Mouse (Mus musculus) CD4-positive, CD25-positive, alpha-beta regulatory T cell, adult 2 months (primary cell): ENCODE data around the gene Myo19.

Experiments used
- DNase-seq: peaks from one replicate; pipeline ENCODE4 v3.0.0-alpha.2; 2012; ENCODE audit warnings: low read depth, low spot score

The Myo19 gene

GRCm38 (mm10) chr11:84944639-84945435 lies 64.9 kb downstream of the Myo19 start:
- no peak for DNase-seq

- DNase-seq: no peak
These were observed 65.9 kb downstream of the Myo19 start for GRCm38 (mm10) chr11:84945841-84946240.

DNA sequence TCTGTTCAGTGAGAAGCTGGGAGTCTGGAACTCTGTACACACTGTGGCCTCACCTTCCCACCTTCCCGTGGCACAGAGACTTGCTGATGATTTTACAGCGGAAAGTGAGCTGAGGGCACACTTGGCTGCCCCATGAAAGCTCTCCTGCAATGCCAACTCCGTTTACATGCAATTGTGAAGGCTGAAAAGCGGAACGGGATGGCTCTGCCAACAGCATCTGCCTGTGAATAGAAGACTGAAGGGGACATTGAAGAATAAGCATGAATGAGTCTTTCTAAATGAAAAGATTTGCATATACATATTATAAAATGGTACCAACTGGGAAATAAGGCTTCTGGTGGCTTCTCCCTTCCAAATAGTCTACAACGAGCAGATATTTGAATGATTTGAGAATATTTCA lies 67.3 kb downstream of the Myo19 start:
- no peak for DNase-seq

- DNase-seq: no peak
These were observed 68.2 kb downstream of the Myo19 start for GRCm38 (mm10) chr11:84948114-84948513.

- DNase-seq: no peak
These were observed 68.6 kb downstream of the Myo19 start for GRCm38 (mm10) chr11:84948526-84948925.

- no peak for DNase-seq
These were observed 72.7 kb downstream of the Myo19 start for GRCm38 (mm10) chr11:84952611-84953010.

- DNase-seq: no peak
These were observed 76.5 kb downstream of the Myo19 start for GRCm38 (mm10) chr11:84956400-84956799.

DNA sequence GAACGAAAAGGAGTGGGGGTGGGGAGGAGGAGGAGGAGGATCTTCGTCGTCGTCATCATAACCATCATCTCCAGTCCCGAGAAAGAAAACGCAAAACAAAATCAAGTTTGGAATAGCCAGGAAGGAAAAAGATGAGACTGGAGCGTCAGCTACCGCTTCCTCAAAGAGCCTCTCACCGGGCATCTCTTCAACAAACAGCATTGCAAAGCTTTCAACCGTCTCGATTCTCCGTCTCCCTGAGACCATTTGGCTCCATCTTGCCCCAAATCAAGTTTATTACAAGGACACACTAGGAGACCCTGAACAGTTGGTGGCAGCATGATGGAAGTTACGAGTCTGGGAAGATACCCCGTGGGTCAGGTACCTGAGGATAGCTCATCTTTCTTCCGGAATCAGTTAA lies 77.2 kb downstream of the Myo19 start:
- DNase-seq: no peak

DNA sequence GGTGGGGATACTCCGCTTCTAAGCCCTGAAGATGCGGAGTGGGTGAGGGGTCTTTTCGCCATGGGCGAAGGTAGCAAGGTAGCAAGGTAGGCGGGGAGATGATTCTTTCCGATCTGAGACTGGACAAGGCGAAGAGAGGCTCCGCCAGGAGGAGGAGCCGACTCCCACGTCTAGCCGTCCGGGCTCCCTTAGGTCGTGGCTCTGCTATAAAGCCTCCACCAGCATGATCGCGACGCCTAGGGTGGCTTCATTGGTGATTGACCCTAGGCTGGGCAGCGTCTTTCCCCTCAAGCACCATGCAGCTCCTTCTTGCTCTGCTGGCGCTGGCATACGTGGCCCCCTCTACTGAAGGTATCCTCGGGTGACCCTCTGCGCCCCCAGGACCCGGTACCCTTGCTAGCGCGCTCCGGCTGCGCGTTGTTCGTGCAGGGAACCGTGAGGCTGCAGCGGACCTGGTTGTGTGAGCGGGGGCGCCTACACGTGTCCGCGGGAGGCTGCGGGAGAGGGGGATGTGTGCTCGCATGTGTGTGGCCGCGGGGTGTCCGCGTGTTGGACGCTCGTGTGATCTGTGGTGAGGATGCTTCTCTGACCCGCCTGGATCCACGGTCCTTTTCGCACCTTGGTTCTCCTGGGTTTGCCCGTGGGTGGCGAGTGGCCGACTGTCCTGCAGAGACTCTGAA lies 77.8 kb downstream of the Myo19 start, which contains the start of gene Car4:
Car4 (plus strand) TSS at position 196 of the 680 bp plus-strand sequence.
- DNase-seq: no peak

- no peak for DNase-seq
These were observed 78.3 kb downstream of the Myo19 start for GRCm38 (mm10) chr11:84958271-84958630.

GRCm38 (mm10) chr11:84959181-84959580 lies 79.2 kb downstream of the Myo19 start:
- no peak for DNase-seq

DNA sequence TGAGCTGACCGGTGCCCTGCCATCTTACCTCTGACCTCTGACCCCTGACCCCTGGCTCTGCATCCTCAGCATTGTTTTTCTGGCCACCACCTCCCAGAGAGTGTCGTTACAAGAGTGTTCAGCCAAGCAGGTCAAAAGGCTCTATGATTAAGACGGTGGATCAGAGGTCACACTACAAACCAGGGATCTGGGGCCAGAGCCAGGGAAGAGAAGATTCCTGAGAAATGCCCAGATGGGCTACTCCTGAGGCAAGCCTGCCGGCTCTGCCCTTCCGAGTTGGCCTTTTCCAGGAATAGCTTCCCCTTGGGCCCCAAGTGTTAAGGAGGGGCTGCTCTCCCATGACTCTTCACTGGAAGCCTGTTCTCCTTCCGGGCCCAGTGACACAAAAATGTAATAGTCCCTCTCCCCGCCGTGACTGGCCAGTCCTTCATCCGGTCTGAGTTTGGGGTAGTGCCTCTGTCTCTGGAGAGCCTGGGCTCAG lies 79.8 kb downstream of the Myo19 start:
- DNase-seq: no peak

- DNase-seq: no peak
These were observed 80.3 kb downstream of the Myo19 start for GRCm38 (mm10) chr11:84960291-84960690.

DNA sequence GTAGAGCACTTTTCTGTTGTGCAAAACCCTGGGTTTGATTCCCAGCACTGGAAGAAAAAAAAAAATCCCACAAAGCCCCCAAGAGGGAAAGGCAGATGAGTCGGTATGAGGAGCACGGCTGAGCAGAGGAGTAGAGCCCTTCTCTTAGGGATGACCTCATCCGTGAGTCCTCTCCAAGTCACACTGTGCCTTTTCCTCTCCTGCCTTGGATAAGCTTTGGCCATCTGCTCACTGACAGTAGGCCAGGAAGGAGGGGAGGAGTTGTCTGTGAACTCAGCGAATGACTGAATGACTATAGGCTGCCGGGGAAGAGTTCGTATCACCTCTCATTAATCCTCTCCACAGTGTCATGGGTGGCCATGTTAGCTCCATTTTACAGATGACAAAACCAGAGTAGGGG lies 80.8 kb downstream of the Myo19 start:
- DNase-seq: no peak
